9 mouse cellular contexts compared by ENCODE assay signal in the genomic region with DNA sequence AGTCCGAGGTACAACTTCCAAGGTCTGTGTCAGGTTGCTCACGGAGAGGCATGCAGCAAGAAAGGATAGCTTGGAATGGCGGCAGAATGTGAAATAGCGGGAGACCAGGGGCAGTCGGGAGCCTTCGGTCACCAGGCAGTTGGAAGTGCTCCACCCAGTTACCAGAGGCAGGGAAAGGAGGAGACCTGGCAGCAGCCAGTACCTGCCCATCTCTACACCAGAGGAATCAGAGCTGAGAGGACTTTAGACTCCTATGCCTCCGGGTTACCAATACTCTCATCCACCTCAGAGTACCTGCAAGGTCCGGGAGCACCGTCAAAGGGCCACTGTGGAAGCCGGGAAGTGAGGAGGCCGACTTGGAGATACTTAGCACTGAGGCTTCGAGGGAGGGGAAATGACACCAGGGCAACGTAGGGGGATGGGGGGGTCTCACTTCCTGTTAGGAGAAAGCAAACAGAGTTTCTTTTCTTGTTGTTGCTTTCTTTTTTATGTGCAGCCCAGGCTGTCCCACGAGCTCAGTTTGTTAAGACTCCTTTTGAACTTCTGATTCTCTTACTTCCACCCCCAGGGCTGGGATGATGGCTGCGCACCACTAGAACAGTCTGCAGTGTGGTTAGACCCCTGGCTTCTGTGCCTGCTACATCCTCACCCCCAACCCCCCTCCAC. TPM values are rescaled to one million over a fixed set of nuclear protein-coding genes. Genes with fewer than 3 reads are reported as not detected.
DNase-seq lines count a peak whose midpoint lies in the region; ATAC-seq and TF ChIP-seq lines count a peak whose summit lies in the region.
"Had no signal": no experiment of that assay in that cellular context is flagged by ENCODE, and none has a peak within 500 bp of the region (broad histone marks: within the 10 kb centered on the region; RNA-seq: fewer than 3 reads in every experiment).

A gene (minus strand): TSS at position 374 of the 666 bp plus-strand sequence.

- H3K27me3 ChIP-seq in intestine, postnatal 0 days (replicated peaks; ENCODE audit: control insufficient read depth, insufficient read depth, low read length): no peaks in the 10 kb centered on the region
- H3K27me3 ChIP-seq in liver, embryonic 13.5 days: peaks cover 46% of the 10 kb centered on the region
- H3K27me3 ChIP-seq in hindbrain, embryonic 16.5 days (replicated peaks; ENCODE audit: control insufficient read depth, insufficient read depth, low read length): no peaks in the 10 kb centered on the region

- peak; percentile 25 for DNase-seq in adrenal gland, postnatal 14 days
- no peak for DNase-seq in adrenal gland, postnatal 4 days (ENCODE audit: low spot score in 2 of 2)
- DNase-seq in 416B (ENCODE audit: low read depth): peak; percentile 64
- no peak for DNase-seq in liver, embryonic 13.5 days
- no peak for DNase-seq in cerebellum, postnatal 10 days
- DNase-seq: adrenal gland, postnatal 25 days had no signal

- H3K4me1 ChIP-seq in intestine, postnatal 0 days (replicated peaks; ENCODE audit: control insufficient read depth, insufficient read depth, low read length): no peaks in the 10 kb centered on the region
- H3K4me1 ChIP-seq in liver, embryonic 13.5 days (replicated peaks): peaks cover 34% of the 10 kb centered on the region
- H3K4me1 ChIP-seq in hindbrain, embryonic 16.5 days (ENCODE audit: control insufficient read depth, insufficient read depth, low read depth, low read length): no peaks in the 10 kb centered on the region

- H3K4me3 ChIP-seq in intestine, postnatal 0 days (ENCODE audit: low read depth, low read length): no peak within 1 kb of the TSS
- no peak within 1 kb of the TSS for H3K4me3 ChIP-seq in liver, embryonic 13.5 days (replicated peaks)
- H3K4me3 ChIP-seq in hindbrain, embryonic 16.5 days (ENCODE audit: low read length): no peak within 1 kb of the TSS

- no peak within 1 kb of the TSS for H3K4me2 ChIP-seq in intestine, postnatal 0 days (replicated peaks; ENCODE audit: low read depth)
- peak within 1 kb of the TSS; percentile 34 for H3K4me2 ChIP-seq in liver, embryonic 13.5 days
- no peak within 1 kb of the TSS for H3K4me2 ChIP-seq in hindbrain, embryonic 16.5 days (ENCODE audit: low read length)

- H3K36me3 ChIP-seq in intestine, postnatal 0 days (ENCODE audit: control insufficient read depth, insufficient read depth): no peaks in the 10 kb centered on the region
- no peaks in the 10 kb centered on the region for H3K36me3 ChIP-seq in liver, embryonic 13.5 days
- no peaks in the 10 kb centered on the region for H3K36me3 ChIP-seq in hindbrain, embryonic 16.5 days (ENCODE audit: control insufficient read depth, insufficient read depth, low read length)

- H3K9me3 ChIP-seq in intestine, postnatal 0 days (ENCODE audit: control insufficient read depth): no peaks in the 10 kb centered on the region
- no peaks in the 10 kb centered on the region for H3K9me3 ChIP-seq in liver, embryonic 13.5 days (replicated peaks)
- H3K9me3 ChIP-seq in hindbrain, embryonic 16.5 days (ENCODE audit: control insufficient read depth, low read length): no peaks in the 10 kb centered on the region

- H3K9ac ChIP-seq in intestine, postnatal 0 days (ENCODE audit: low read depth, low read length): no peak within 1 kb of the TSS
- no peak within 1 kb of the TSS for H3K9ac ChIP-seq in liver, embryonic 13.5 days
- H3K9ac ChIP-seq in hindbrain, embryonic 16.5 days (ENCODE audit: low read depth, low read length): no peak within 1 kb of the TSS

- WGBS in intestine, postnatal 0 days: 41% methylated on average over 15 of the region's 15 CpGs
- WGBS in liver, embryonic 13.5 days (ENCODE audit: insufficient replicate concordance): 22% methylated on average over 15 of the region's 15 CpGs
- 77% methylated on average over 15 of the region's 15 CpGs for WGBS in hindbrain, embryonic 16.5 days

- no peak within 1 kb of the TSS; the same call in 1 of the 2 replicates for H3K27ac ChIP-seq in intestine, postnatal 0 days (ENCODE audit: low read depth, low read length)
- peak within 1 kb of the TSS; percentile 39 for H3K27ac ChIP-seq in liver, embryonic 13.5 days
- no peak within 1 kb of the TSS for H3K27ac ChIP-seq in hindbrain, embryonic 16.5 days (ENCODE audit: low read depth, low read length)

- TF ChIP-seq CTCF in intestine, postnatal 0 days (IDR thresholded peaks at IDR 0.05; ENCODE audit: low read depth): no peak

- ATAC-seq in intestine, postnatal 0 days: peak; percentile 49; the same call in 1 of the 2 replicates
- no peak for ATAC-seq in liver, embryonic 13.5 days (ENCODE audit: low read depth)
- ATAC-seq in megakaryocyte-erythroid progenitor cell, adult 5-6 weeks (replicated peaks; ENCODE audit: low FRiP score, low TSS enrichment, poor library complexity, severe bottlenecking): no peak
- no peak for ATAC-seq in hindbrain, embryonic 16.5 days

RNA-seq across cellular contexts. Expression of the gene that starts here (rescaled TPM):
- total RNA-seq in adrenal gland, postnatal 14 days (2021): 0.48 and 0.98 TPM in 2 replicates
- total RNA-seq in adrenal gland, postnatal 4 days (2021): 1 to 10 TPM in 1 of 2 experiments, under 1 TPM in 1; 0.87 to 1.4 TPM
- polyA plus RNA-seq in intestine, postnatal 0 days (2015; fragmentation: Nextera tagmentation; extraction: Ambion mirVana): 2.1 and 2.5 TPM in 2 replicates
- 0.92 and 1.2 TPM in 2 replicates for polyA plus RNA-seq in liver, embryonic 13.5 days (2015; fragmentation: Nextera tagmentation; extraction: Ambion mirVana)
- 0.28 and 0.72 TPM in 2 replicates for total RNA-seq in megakaryocyte-erythroid progenitor cell, adult 5-6 weeks (2014; fragmentation: Nextera tagmentation)
- total RNA-seq in megakaryocyte-erythroid progenitor cell, adult 5-6 weeks (2017): 0.14 TPM in 1 of 2 replicates, not detected in the other
- 1.6 and 2.0 TPM in 2 replicates for polyA plus RNA-seq in hindbrain, embryonic 16.5 days (2015; fragmentation: Nextera tagmentation; extraction: Ambion mirVana)

Comparison
In these comparisons a context has a peak if more than half of its experiments do, and no peak if none do; other contexts are left out.
1. Peak in DNase-seq in adrenal gland, postnatal 14 days; RNA of the gene not detected or under 1 TPM.